Mouse (Mus musculus) embryo, embryonic 10 days (tissue): ENCODE data around the gene Arhgap23.

Experiments
- DNase-seq: peaks from one replicate; pipeline ENCODE4 v3.0.0-alpha.2; 2015; ENCODE audit warnings: low spot score

Arhgap23 gene

DNA sequence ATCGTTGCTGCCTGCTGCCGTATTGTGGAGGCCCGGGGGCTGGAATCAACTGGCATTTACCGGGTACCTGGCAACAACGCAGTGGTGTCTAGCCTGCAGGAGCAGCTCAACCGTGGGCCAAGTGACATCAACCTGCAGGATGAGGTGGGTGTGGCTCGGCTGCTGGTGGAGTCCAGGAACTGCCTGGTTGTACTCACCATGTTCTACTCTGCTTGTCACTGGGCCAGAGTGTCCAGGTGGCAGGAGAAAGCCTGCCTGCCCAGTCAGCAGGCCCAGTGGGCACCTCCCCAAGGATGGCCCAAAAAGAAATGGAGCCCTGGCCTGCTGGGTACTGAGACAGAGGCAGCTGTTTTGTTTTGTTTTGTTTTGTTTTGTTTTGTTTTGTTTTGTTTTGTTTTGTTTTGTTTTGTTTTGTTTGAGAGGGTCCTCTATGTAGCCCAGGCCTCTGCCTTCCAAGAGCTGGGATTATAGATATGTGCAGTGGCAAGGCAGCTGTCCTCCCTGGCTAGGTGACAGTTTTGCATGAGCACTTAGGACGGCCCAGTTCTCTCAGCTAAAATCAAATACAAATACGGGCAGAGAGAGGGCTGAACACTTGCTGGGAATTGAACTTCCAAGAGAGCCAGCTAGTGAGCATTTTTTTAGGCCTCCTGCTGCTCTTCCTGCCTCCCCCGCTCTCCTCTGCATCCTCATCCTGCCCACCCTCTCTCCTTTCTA, 51.3 kb downstream of the Arhgap23 start:
- DNase-seq, result no peak

DNA sequence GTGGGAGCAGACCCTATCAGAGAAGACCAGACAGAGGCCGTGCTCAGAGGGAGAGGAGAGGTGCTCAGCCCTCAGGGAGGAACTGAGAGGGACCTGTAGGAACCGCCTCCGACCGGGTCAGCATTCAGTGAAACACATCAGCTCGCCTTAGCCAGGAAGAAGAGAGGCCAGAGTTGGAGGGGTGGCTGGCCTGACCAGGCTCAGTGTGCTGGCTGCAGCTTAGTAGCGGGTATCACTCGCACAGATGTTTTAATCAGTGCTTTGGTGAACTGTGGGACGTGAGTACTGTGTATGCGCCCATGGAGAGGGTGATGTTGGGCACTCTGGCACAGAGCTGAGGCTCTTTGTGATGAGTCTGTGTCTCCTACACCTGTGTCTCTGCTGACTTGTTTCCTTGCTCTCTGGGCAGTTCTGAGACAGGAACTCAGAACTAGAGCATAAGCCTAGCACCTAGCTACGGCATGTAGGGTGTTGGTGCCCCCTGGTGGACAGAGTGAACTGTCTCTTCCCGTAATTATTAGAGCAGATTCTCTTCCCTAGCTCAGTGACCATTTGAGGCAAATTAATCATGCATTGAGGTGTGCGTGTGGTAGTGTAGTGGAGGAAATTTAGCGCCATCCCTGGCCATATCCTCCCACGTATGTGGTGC, 53.4 kb downstream of the Arhgap23 start:
- DNase-seq, result peak; percentile 96

DNA sequence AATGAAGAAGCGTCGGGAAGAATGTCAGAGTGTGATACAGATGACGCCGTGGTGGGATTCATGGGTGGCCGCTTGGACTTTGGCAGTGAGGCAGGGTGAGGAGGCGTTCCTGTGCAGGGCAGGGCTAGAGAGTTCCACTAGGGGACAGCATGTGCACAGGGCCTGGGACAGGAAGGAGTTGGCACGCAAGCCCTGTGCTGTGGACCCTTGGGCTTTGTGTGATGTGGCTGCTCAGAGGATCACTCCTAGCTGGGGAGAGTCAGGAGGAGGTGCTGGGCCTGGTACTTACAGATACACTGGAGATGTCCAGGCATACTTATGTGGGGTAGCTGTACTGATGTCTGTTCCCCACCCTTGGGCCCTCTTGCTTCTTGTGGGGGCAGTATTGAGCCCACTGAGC, 54.5 kb downstream of the Arhgap23 start:
- DNase-seq, result no peak

DNA sequence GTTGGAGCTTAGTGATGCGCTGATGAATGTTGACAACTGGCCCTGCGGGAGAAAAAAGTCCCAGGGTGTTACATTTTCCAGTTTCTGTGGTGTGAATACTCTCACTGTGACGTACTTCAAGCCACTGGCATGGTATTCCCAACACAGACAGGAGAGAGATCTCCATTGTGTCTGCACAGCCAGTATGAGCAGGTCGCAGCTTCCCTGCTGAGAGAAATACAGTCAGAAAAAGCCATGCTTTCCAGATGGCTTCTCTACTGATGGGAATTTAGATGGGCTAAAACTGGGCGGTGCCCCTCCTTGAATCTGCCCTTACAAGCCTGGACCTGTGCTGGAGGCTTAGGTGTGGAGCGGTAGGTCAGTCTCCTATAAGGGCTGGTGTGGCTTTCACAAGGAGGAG, 55.9 kb downstream of the Arhgap23 start:
- no peak for DNase-seq

DNA sequence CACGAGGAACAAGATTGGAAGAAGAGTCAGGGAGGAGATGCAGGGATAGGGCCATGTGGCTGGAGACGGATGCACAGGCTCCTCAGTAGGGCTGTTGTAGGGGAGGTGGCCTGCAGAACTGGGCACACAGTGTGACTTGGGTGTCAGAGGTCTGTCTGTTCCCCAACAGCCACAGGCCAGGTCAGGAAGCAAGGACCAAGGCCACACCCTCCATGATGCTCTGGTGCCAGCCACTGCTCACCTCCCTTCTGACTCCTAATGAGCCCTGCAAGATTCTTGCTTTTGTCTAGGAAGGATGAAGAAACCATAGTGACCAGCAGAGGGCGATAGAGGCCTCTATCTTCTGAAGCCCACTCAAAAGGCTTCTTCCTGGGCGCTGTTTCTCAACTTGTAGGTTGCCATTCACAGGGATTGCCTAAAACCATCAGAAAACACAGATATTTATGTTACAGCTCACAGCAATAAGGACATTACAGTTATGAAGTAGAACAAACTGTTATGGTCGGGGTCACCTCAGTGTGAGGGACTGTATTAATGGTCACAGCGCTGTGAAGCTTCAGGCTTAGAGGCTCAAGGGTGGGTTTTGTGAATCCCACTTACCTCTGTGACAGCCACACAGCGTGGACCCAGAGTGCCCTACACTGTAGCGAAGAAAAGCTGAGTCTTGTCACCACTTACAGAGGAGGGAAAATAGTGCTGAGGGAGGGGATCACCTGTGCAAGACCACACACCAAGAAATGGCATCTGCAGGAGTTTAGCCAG, 61.2 kb downstream of the Arhgap23 start:
- peak; percentile 84 for DNase-seq

DNA sequence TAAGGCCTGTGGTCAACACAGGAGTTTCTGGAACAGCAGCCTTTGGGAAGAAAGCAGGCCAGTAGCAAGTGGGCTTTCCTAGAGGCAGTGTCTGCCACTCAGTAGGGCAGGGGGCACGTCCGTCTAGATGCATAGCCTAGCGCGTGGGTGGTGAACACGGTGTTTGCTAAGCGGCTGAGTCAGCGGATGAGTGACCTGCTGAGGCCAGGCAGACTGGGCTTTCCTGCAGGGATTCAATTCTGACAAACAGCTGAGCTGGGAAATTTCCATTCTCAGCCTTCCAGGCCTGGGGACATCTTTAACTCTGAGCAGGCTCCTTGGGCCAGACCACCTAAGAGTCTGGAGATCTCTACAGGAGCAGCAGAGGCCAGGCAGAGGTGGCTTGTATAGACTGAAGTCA, 62.1 kb downstream of the Arhgap23 start:
- DNase-seq, result no peak

DNA sequence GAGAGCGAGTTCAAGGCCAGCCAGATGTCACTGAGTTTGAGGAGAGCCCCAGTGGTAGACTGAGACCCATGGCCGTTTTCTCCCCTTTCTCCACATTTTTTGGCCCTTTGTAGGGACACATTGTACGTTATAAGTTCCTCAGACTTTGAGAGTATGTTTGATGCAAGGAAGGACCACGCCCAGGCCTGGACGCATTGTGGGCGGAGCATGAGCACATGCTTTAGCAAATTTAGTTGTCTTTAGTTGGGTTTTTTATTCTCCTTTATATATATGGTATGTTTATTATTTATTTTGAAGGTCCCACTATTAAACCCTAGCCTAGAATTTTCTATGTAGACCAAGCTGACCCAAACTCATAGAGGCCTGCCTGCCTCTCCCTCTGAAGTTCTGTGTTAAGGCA, 63.0 kb downstream of the Arhgap23 start:
- DNase-seq, result no peak

DNA sequence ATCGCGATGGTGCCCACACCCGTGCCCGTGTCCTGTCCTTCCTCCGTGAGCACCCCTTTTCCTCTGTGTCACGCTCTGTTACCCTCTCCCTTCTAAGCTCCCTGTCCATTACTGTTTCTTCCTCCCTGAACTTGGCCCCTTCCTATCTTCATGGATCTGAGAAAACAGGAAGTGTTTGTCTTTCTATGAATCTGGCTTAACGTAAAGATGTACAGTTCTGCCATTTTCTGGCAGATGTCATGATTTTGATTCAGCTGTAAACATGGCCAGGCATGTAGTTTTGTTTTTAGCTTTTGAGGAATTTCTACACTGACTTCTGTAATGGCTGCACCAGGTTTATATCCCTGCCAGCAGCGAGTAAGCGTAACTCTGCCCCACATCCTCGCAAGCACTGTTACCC, 63.8 kb downstream of the Arhgap23 start:
- DNase-seq, result no peak

DNA sequence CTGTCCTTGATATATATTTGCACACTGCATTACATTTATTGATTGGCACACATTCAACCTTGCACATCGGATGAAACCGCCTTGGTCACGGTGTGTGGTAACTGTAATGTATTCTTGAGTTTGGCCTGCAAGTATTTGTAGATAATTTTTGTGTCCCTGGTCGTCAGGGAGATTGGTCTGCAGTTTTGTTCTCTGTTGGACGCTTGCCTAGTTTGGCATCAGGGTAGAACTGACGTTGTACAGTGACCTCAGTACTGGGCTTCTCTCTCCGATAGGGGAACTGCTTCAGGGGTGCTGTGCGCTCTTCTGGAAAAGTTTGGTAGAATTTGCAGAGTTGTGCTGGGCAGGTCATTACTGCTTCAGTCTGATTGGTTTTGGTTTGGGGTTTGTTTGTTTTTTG, 64.5 kb downstream of the Arhgap23 start:
- no peak for DNase-seq

DNA sequence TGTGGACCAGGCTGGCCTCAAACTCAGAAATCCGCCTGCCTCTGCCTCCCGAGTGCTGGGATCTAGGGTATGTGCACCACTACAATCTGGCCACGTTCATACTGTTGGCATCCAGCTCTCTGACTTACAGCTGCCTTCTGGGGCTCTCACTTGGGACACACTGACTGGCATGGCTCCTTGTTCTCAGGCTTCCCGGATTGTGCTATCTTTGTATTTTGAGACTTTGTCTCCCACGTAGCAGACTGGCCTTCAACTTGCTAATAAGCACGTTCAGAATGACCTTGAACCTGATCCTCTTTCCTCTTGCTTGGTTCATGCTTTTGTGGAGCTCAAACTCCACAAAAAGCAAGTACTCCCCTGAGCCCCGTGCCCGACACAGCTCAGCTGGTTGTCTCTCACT, 70.3 kb downstream of the Arhgap23 start:
- DNase-seq, result no peak

DNA sequence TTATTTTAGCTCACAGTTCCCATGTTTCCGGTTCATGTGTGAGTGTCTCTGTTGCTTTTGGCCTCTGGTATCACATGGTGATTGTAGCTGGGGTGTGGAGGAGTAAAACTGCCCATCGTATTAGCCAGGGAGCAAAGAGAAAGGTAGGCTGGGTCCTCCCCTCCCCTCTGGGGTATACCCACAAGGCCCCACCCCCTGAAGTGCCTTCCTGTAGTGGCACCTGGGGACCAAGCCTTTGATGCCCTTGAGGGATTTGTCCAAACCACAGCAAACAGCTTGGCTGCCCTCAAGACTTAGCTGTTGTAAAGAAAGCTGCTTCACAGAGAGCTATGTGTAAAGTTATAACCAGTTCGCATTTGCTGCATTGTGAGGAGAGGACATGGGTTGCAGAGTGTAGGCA, 72.3 kb downstream of the Arhgap23 start:
- no peak for DNase-seq

DNA sequence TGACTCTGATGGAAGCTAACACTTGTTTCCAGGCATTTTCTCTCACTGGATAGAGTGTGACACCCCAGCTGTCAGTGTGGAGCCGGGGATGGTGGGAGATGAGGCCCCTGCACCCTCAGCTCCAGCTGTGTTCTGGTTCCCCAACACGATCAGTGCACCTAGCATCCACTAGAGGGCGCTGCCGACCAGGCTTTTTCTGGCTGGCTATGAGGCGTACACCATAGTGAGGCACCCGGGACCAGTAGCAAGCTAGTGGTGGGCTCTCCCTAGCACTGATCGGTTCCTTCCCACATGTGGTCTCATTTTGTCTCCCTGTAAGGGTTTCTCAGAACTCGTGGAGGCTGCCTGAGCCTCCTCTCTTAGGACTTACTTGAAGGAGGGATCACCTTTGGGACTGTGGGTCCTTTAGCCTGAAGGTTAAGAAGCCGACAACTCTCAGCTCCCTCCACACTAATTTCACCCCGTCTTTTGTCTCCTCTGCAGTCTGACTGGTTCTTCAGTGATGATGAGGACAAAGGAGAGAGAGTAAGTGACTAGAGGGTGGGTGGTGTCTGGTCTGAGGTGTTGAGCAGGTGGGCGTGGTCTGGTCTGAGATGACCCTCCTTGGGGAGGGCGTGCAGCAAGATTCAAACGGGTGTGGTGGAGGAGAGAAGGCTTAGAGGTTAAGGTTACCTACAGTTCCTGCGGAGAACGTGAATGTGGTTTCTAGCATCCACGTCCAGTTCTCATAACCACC, 74.4 kb downstream of the Arhgap23 start:
- DNase-seq, result peak; percentile 91

DNA sequence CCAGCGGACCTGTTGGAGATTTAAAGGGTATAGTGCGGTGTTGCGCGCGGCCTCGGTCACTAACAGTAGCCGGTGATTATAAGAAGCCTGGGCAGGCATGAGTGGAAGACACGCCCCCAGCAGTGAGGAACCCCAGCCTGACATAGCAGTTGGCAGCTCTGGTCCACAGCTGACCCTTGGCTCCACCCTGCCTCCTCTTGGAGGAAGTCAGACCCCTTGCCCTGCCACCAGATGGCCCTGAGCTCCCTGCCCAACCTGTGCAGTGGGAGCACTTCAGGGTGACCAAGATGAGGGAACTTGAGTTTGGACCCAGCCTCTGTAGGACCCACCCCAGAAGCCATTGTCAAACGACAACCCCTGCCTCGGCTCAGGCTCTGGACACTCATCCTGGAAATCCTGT, 76.3 kb downstream of the Arhgap23 start:
- no peak for DNase-seq

DNA sequence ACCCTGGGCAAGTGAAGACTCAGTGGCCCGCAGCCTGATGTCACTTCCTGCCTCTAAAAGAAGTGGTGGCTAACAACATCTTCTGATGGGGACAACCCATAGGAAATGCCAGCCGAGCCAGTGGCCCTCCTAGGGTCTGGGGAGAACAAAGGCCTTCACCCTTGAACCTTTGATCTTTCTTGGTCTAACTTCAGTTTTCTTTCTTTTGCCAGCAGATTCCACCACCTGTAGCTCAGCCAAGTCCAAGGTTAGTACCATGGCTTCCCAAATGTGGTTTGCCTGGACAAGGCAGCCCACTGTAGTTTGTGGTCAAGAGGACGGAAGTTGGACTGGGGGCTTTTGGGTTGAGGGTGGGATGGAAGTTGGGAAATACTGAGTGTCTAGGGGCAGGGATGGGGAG, 77.5 kb downstream of the Arhgap23 start:
- DNase-seq, result no peak

DNA sequence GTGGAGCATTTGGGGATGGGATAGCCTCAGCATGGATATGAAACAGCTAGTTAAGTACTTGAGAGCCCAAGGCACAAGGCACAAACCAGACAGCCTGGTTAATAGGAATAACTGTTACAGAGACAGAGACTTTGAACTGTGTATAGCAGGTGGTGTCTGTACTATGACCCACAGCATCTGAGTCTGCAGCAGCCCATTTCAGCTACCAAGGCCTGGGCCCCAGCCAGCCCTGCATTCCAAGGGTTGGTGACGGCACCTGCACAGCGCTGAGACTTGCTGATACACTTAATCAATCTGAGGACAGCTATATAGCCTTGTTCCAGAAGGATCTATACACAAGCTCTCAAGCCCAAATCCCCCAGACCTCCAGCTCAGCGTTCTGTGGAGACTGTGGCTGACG, 82.2 kb downstream of the Arhgap23 start:
- no peak for DNase-seq

DNA sequence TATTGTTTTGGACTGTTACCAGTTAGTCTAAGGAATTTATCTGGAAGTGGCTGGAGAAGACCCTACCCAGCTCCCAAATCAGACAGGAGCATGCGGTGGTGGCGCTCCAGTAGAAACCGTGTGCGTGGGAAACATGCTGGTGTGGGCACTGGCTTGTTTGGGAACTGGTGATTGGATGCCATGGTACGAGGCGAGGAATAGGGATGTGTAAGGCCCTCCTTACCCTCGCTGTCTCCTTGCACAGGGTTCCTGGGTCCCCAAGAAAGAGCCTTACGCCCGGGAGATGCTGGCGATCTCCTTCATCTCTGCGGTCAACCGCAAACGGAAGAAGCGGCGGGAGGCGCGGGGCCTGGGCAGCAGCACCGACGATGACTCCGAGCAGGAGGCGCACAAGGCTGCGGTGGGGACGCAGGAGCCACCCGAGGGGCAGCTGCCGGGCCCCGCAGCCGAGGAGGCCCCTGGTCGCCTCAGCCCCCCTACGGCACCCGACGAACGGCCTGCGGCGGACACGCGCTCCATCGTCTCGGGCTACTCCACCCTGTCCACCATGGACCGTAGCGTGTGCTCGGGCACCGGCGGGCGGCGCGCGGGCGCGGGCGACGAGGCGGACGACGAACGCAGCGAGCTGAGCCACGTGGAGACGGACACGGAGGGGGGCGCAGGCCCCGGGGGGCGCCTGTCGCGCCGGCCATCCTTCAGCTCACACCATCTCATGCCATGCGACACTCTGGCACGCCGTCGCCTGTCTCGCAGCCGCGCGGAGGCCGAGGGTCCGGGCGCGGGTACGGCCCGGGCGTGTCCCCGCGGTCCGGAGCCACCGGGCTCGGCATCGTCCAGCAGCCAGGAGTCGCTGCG, 84.8 kb downstream of the Arhgap23 start, which contains the start of gene 4933428G20Rik:
4933428G20Rik (minus strand) TSS at position 476 of the 855 bp plus-strand sequence.
- no peak for DNase-seq

DNA sequence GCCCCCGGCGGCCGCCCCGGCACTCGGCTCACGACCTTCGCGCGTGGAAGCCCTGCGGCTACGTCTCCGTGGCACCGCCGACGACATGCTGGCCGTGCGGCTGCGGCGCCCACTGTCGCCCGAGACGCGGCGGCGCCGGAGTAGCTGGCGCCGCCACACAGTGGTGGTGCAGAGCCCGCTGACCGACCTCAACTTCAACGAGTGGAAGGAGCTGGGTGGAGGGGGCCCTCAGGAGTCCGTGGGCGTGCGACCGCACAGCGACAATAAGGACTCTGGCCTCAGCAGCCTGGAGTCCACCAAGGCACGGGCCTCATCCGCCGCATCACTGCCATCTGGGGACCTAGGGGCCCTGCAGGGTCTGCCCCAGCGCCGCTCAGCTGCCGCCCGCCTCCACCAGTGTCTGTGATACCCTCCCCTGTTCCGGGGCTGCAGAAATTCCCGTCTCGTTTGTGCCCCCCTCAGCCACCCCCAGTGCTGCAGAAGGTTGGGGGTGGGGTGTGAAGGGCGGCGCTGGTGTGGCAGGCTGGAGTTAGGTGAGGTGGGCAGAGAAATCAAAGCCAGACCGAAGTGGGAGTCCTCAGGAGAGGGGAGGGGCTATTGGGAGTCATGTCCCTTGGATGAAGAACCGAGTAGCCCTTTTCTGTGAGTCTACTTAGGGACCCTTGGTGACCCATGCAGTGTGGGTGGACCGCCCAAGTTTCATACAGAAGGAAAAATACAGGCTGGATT, 85.6 kb downstream of the Arhgap23 start:
- DNase-seq, result no peak

DNA sequence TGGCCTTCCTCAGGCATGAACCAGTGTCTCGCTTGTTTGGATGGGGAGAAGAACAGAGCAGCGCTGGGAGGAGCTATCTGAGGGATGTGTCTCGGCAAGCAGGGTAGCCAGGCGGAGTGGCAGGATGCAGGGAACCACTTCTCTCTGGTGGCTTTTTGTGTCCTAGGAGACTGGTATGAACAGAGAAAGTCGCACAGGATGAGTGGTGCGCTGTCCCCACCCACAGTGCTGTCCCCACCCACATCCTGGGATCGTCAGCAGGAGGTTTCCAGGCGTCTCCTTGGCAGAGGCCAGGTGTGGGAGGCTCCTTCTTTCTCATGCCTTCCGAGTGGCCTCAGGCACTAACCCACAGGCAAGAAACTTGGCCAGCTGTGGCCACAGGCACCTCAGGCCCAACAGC, 87.0 kb downstream of the Arhgap23 start:
- no peak for DNase-seq

DNA sequence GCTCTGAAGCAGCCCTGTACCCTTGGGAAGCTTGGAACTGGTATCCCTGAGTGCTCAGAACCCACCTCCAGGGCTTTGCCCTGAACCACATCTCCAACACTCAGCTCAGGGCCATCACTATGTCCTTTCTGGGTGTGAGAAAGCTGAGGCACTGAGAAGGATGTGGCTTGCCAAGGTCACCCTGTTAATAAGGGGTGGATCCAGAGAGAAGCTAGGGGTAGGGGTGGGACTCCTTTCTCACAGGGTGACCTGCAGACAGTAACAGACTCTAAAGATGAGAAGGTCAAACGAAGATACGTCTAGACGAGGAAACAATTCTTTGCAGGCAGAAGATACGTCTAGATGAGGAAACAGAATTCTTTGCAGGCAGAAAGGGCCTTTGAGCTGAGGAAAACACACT, 87.5 kb downstream of the Arhgap23 start:
- no peak for DNase-seq

DNA sequence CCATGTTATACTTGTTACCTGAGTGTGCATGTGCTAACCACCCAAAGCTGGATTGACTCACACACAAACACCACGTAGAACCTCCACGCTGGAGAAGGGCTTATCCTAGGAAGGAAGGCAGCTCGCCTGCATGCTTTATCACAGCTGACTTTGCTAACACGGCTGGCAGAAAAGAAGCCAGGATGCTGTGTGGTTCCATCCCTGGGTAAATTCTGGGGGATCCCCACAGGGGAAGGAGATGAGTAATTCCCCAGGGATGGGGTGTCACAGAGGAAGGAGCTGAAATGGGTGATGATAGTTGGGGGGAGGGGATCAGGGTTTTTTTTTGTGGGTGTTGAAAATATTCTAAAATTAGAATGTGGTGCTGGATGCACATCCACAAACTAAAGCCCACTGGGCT, 90.5 kb downstream of the Arhgap23 start:
- no peak for DNase-seq

DNA sequence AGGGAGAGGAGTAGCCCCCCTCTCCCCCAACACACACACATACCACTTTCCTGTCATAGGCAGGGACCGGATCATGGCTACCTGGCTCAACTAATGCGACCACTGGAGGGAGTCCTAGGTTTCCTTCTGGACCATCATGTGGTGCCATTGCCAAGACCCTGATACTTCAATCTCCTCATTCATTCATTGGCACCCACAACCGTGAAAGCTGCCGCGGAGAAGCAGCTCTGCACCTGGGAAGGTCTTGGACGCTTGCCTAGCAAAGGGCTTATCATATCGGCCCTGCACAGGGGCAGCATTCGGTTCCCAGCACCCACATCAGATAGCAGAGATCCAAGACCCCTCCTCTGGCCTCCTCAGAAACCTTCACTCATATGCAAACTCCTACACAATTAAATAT, 91.0 kb downstream of the Arhgap23 start:
- no peak for DNase-seq
